Mouse (Mus musculus) left cerebral cortex, adult 11 months (tissue): ENCODE results near the gene Srp54c.

ENCODE experiments used
- DNase-seq: peaks from one replicate; pipeline ENCODE4 v3.0.0; 2022; ENCODE audit warnings: low spot score

Srp54c gene

DNA sequence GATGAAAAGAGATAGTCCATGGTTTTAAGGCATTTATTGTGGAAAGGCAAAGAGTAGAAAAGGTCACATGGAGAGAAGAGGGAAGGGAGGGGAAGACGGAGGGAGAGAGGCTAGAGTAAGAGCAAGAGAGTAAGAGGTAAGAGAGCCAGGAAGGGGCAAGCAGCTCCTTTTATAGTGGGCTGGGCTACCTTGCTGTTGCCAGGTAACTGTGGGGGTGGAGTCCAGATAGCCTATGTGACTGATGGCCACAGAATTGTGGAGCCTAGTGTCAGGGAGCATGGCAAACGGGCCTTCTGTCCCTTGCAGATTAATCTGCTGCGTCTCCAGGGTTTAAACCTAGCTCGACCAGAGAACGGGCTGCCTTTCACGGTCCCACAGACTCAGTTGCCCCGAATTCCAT, 81.9 kb downstream of the Srp54c start:
- DNase-seq, result no peak
